Mouse (Mus musculus) macrophage (primary cell): ENCODE results near the gene Hoxb5. TPM values are rescaled to one million over a fixed set of nuclear protein-coding genes. Genes with fewer than 3 reads are reported as not detected.

ENCODE experiments used
- H3K27ac ChIP-seq: fragments of 350-480 bp; formaldehyde crosslinking; 2 replicates; pipeline ENCODE4 v1.9.0; 2021
- H3K36me3 ChIP-seq: fragments of 350-480 bp; formaldehyde crosslinking; 2 replicates; pipeline ENCODE4 v1.9.0; 2021; ENCODE audit errors: inconsistent target
- H3K4me3 ChIP-seq: fragments of 350-480 bp; formaldehyde crosslinking; 2 replicates; pipeline ENCODE4 v1.9.0; 2021; ENCODE audit errors: inconsistent target
- H3K79me2 ChIP-seq: fragments of 350-480 bp; formaldehyde crosslinking; 2 replicates; pipeline ENCODE4 v1.9.0; 2021; ENCODE audit errors: inconsistent target
- WGBS: methylation state at CpG from one replicate; pipeline ENCODE4 v1.1.7; 2026; ENCODE audit warnings: inconsistent platforms; ENCODE audit not compliant: missing documents; 5-methylcytosine and 5-hydroxymethylcytosine counted together
- polyA plus RNA-seq: library from polyadenylated mRNA; stranded (reverse); fragments of 250-400 nt; gene quantifications from 3 replicates; pipeline ENCODE4 v1.2.4, GENCODE M21; 2018; ENCODE audit warnings: inconsistent platforms

The Hoxb5 gene
- polyA plus RNA-seq, 1 experiment from 2014 or later: not detected

GRCm38 (mm10) chr11:96311520-96312417 is 8.6 kb downstream of the Hoxb5 start:
- H3K36me3 ChIP-seq: no peaks in the 10 kb centered on the region
- 11% methylated on average over 30 of the region's 31 CpGs for WGBS
- peaks cover 8% of the 10 kb centered on the region; the same call in 1 of the 2 replicates for H3K79me2 ChIP-seq
- no peak overlapping the region for H3K27ac ChIP-seq
- H3K4me3 ChIP-seq: peak overlapping the region; percentile 27

GRCm38 (mm10) chr11:96313134-96313533 is 10.0 kb downstream of the Hoxb5 start:
- 93% methylated on average over 2 of the region's 2 CpGs for WGBS
- no peak overlapping the region for H3K27ac ChIP-seq
- peaks cover 13% of the 10 kb centered on the region; the same call in 1 of the 2 replicates for H3K79me2 ChIP-seq
- H3K36me3 ChIP-seq: no peaks in the 10 kb centered on the region
- H3K4me3 ChIP-seq: no peak overlapping the region

- no peaks in the 10 kb centered on the region for H3K36me3 ChIP-seq
- H3K4me3 ChIP-seq: no peak overlapping the region
- peaks cover 14% of the 10 kb centered on the region; the same call in 1 of the 2 replicates for H3K79me2 ChIP-seq
- 57% methylated on average over 12 of the region's 12 CpGs for WGBS
- H3K27ac ChIP-seq: no peak overlapping the region
Observed at GRCm38 (mm10) chr11:96313806-96314428, 10.8 kb downstream of the Hoxb5 start.

GRCm38 (mm10) chr11:96314671-96315343 is 11.7 kb downstream of the Hoxb5 start:
- WGBS: 9% methylated on average over 33 of the region's 34 CpGs
- peaks cover 14% of the 10 kb centered on the region; the same call in 1 of the 2 replicates for H3K79me2 ChIP-seq
- no peaks in the 10 kb centered on the region for H3K36me3 ChIP-seq
- no peak overlapping the region for H3K27ac ChIP-seq
- H3K4me3 ChIP-seq: peak overlapping the region; percentile 34

- Histone ChIP-seq H3K27ac (no peak overlapping the region), H3K4me3 (peak overlapping the region; percentile 34), H3K79me2 (peaks cover 14% of the 10 kb centered on the region; the same call in 1 of the 2 replicates), H3K36me3 (no peaks in the 10 kb centered on the region)
- WGBS: 46% methylated on average over 5 of the region's 5 CpGs
Observed at GRCm38 (mm10) chr11:96315344-96315681, 12.2 kb downstream of the Hoxb5 start.

- WGBS: 82% methylated on average over 18 of the region's 18 CpGs
- H3K36me3 ChIP-seq: no peaks in the 10 kb centered on the region
- H3K27ac ChIP-seq: no peak overlapping the region
Observed at GRCm38 (mm10) chr11:96316696-96317607, 13.8 kb downstream of the Hoxb5 start.

GRCm38 (mm10) chr11:96317608-96318367 is 14.7 kb downstream of the Hoxb5 start, which contains the start of gene Hoxb4:
TSS of gene Hoxb4 (plus strand) at chr11:96318267.
- 31% methylated on average over 28 of the region's 28 CpGs for WGBS
- H3K36me3 ChIP-seq: no peaks in the 10 kb centered on the region
- H3K27ac ChIP-seq: peak within 1 kb of the TSS; percentile 69

More at GRCm38 (mm10) chr11:96316696-96317607, 13.8 kb downstream of the Hoxb5 start:
- Histone ChIP-seq H3K79me2 (peaks cover 14% of the 10 kb centered on the region; the same call in 1 of the 2 replicates), H3K4me3 (no peak overlapping the region)

GRCm38 (mm10) chr11:96318368-96319070 is 15.4 kb downstream of the Hoxb5 start:
- H3K4me3 ChIP-seq: peak overlapping the region; percentile 81
- under 1% methylated on average over 30 of the region's 45 CpGs for WGBS
- H3K27ac ChIP-seq: peak overlapping the region; percentile 69
- H3K79me2 ChIP-seq: peaks cover 14% of the 10 kb centered on the region; the same call in 1 of the 2 replicates
- no peaks in the 10 kb centered on the region for H3K36me3 ChIP-seq

More at GRCm38 (mm10) chr11:96317608-96318367, 14.7 kb downstream of the Hoxb5 start, which contains the start of gene Hoxb4:
- Histone ChIP-seq H3K79me2 (peaks cover 14% of the 10 kb centered on the region; the same call in 1 of the 2 replicates), H3K4me3 (peak within 1 kb of the TSS; percentile 81)

GRCm38 (mm10) chr11:96319071-96319902 is 16.2 kb downstream of the Hoxb5 start:
- peak overlapping the region; percentile 61 for H3K4me3 ChIP-seq
- WGBS: 3% methylated on average over 31 of the region's 34 CpGs
- peak overlapping the region; percentile 37; the same call in 1 of the 2 replicates for H3K27ac ChIP-seq
- H3K79me2 ChIP-seq: peaks cover 14% of the 10 kb centered on the region; the same call in 1 of the 2 replicates
- H3K36me3 ChIP-seq: no peaks in the 10 kb centered on the region

- Histone ChIP-seq H3K4me3 (peak overlapping the region; percentile 61), H3K79me2 (peaks cover 14% of the 10 kb centered on the region; the same call in 1 of the 2 replicates), H3K36me3 (no peaks in the 10 kb centered on the region), H3K27ac (no peak overlapping the region)
- WGBS: 21% methylated on average over 26 of the region's 29 CpGs
Observed at GRCm38 (mm10) chr11:96319910-96320309, 16.8 kb downstream of the Hoxb5 start.

- no peaks in the 10 kb centered on the region for H3K36me3 ChIP-seq
- H3K4me3 ChIP-seq: no peak overlapping the region
- H3K27ac ChIP-seq: no peak overlapping the region
- peaks cover 14% of the 10 kb centered on the region; the same call in 1 of the 2 replicates for H3K79me2 ChIP-seq
- WGBS: 92% methylated on average over 17 of the region's 17 CpGs
Observed at GRCm38 (mm10) chr11:96320688-96321087, 17.6 kb downstream of the Hoxb5 start.

GRCm38 (mm10) chr11:96321846-96322245 is 18.7 kb downstream of the Hoxb5 start:
- Histone ChIP-seq H3K36me3 (no peaks in the 10 kb centered on the region), H3K4me3 (no peak overlapping the region), H3K79me2 (peaks cover 5% of the 10 kb centered on the region; the same call in 1 of the 2 replicates), H3K27ac (no peak overlapping the region)
- WGBS: 83% methylated on average over 5 of the region's 5 CpGs
